Comparison of ENCODE assay signal across 8 mouse cellular contexts in genomic region chr4:44232771-44233712, GRCm38 (mm10). TPM values are rescaled to one million over a fixed set of nuclear protein-coding genes. Genes with fewer than 3 reads are reported as not detected.
A peak's percentile ranks its signal among the peaks of the same experiment; 100 is the strongest.
DNase-seq lines count a peak whose midpoint lies in the region; ATAC-seq and TF ChIP-seq lines count a peak whose summit lies in the region.

No protein-coding gene starts in this region.

- peak overlapping the region; percentile 88 for H3K4me3 ChIP-seq in embryonic facial prominence, embryonic 12.5 days
- peak overlapping the region; percentile 90 for H3K4me3 ChIP-seq in heart, embryonic 10.5 days
- peak overlapping the region; percentile 78 for H3K4me3 ChIP-seq in liver, embryonic 13.5 days (replicated peaks)
- H3K4me3 ChIP-seq in stomach, postnatal 0 days (ENCODE audit: low read depth, low read length) = peak overlapping the region; percentile 80

- peak; percentile 79 for DNase-seq in 416B (ENCODE audit: low read depth)
- DNase-seq in adrenal gland, postnatal 10 days = peak; percentile 63
- DNase-seq in heart, embryonic 10.5 days (ENCODE audit: low spot score) = peak; percentile 82
- peak; percentile 29 to 36 for DNase-seq in kidney, adult 8-10 months
- DNase-seq in liver, embryonic 13.5 days = peak; percentile 22
- DNase-seq in naive thymus-derived CD4-positive, alpha-beta T cell, adult 2 months (ENCODE audit: low read depth) = peak; percentile 63
- DNase-seq in stomach, postnatal 0 days (ENCODE audit: low spot score) = peak; percentile 63

- no peaks in the 10 kb centered on the region for H3K9me3 ChIP-seq in embryonic facial prominence, embryonic 12.5 days
- H3K9me3 ChIP-seq in heart, embryonic 10.5 days = no peaks in the 10 kb centered on the region
- no peaks in the 10 kb centered on the region for H3K9me3 ChIP-seq in liver, embryonic 13.5 days (replicated peaks)
- H3K9me3 ChIP-seq in stomach, postnatal 0 days (ENCODE audit: control insufficient read depth, low read length) = no peaks in the 10 kb centered on the region

- no peaks in the 10 kb centered on the region for H3K27me3 ChIP-seq in embryonic facial prominence, embryonic 12.5 days
- no peaks in the 10 kb centered on the region for H3K27me3 ChIP-seq in heart, embryonic 10.5 days (ENCODE audit: insufficient read depth, poor library complexity, severe bottlenecking)
- H3K27me3 ChIP-seq in liver, embryonic 13.5 days = peaks cover 14% of the 10 kb centered on the region
- no peaks in the 10 kb centered on the region for H3K27me3 ChIP-seq in stomach, postnatal 0 days (ENCODE audit: control insufficient read depth, insufficient read depth, low read length)

- H3K27ac ChIP-seq in embryonic facial prominence, embryonic 12.5 days = peak overlapping the region; percentile 95
- peak overlapping the region; percentile 92 for H3K27ac ChIP-seq in heart, embryonic 10.5 days
- H3K27ac ChIP-seq in liver, embryonic 13.5 days = peak overlapping the region; percentile 76
- peak overlapping the region; percentile 93 for H3K27ac ChIP-seq in stomach, postnatal 0 days (replicated peaks)

- H3K4me1 ChIP-seq in embryonic facial prominence, embryonic 12.5 days = peaks cover 31% of the 10 kb centered on the region
- H3K4me1 ChIP-seq in heart, embryonic 10.5 days = peaks cover 22% of the 10 kb centered on the region
- peaks cover 41% of the 10 kb centered on the region for H3K4me1 ChIP-seq in liver, embryonic 13.5 days (replicated peaks)
- H3K4me1 ChIP-seq in stomach, postnatal 0 days (replicated peaks; ENCODE audit: control insufficient read depth, insufficient read depth) = peaks cover 9% of the 10 kb centered on the region; the same call in 1 of the 2 replicates

- H3K4me2 ChIP-seq in embryonic facial prominence, embryonic 12.5 days (replicated peaks) = peak overlapping the region; percentile 85
- peak overlapping the region; percentile 98 for H3K4me2 ChIP-seq in liver, embryonic 13.5 days
- H3K4me2 ChIP-seq in stomach, postnatal 0 days (replicated peaks; ENCODE audit: low read depth) = peak overlapping the region; percentile 88

- peak overlapping the region; percentile 97 for H3K9ac ChIP-seq in embryonic facial prominence, embryonic 12.5 days
- H3K9ac ChIP-seq in liver, embryonic 13.5 days = peak overlapping the region; percentile 83
- peak overlapping the region; percentile 84 for H3K9ac ChIP-seq in stomach, postnatal 0 days (ENCODE audit: low read length)

- peak; percentile 31 for TF ChIP-seq CTCF in stomach, postnatal 0 days (IDR thresholded peaks at IDR 0.05; ENCODE audit: low read depth)

- no peaks in the 10 kb centered on the region for H3K36me3 ChIP-seq in embryonic facial prominence, embryonic 12.5 days
- no peaks in the 10 kb centered on the region for H3K36me3 ChIP-seq in heart, embryonic 10.5 days
- no peaks in the 10 kb centered on the region for H3K36me3 ChIP-seq in liver, embryonic 13.5 days
- no peaks in the 10 kb centered on the region for H3K36me3 ChIP-seq in stomach, postnatal 0 days (ENCODE audit: control insufficient read depth, insufficient read depth, low read length)

- no peak for TF ChIP-seq EP300 in stomach, postnatal 0 days (optimal IDR thresholded peaks at IDR 0.05)

- under 1% methylated on average over 51 of the region's 68 CpGs for WGBS in embryonic facial prominence, embryonic 12.5 days
- WGBS in heart, embryonic 10.5 days = 1% methylated on average over 50 of the region's 68 CpGs
- 1% methylated on average over 42 of the region's 68 CpGs for WGBS in liver, embryonic 13.5 days (ENCODE audit: insufficient replicate concordance)
- 1% methylated on average over 30 of the region's 68 CpGs for WGBS in stomach, postnatal 0 days

- ATAC-seq in embryonic facial prominence, embryonic 12.5 days (ENCODE audit: insufficient number of reproducible peaks, insufficient read depth, low FRiP score, low TSS enrichment) = peak; percentile 19; the same call in 1 of the 2 replicates
- ATAC-seq in liver, embryonic 13.5 days (ENCODE audit: low read depth) = no peak
- peak; percentile 23 for ATAC-seq in stomach, postnatal 0 days (ENCODE audit: low FRiP score, low TSS enrichment)

RNA-seq across cellular contexts. Expression of gene Rnf38, which starts 0.5 kb away (rescaled TPM):
- 10 to 100 TPM; 33.0 to 49.2 TPM for total RNA-seq in adrenal gland, postnatal 10 days (2021)
- polyA plus RNA-seq in embryonic facial prominence, embryonic 12.5 days (2016; fragmentation: Nextera tagmentation; extraction: Ambion mirVana) = 31.4 and 33.3 TPM in 2 replicates
- 23.4 and 24.7 TPM in 2 replicates for polyA plus RNA-seq in heart, embryonic 10.5 days (2016; fragmentation: Nextera tagmentation; extraction: Ambion mirVana)
- 9.1 and 11.5 TPM in 2 replicates for polyA plus RNA-seq in liver, embryonic 13.5 days (2015; fragmentation: Nextera tagmentation; extraction: Ambion mirVana)
- 6.3 and 7.9 TPM in 2 replicates for polyA plus RNA-seq in stomach, postnatal 0 days (2015; fragmentation: Nextera tagmentation; extraction: Ambion mirVana)

Comparison
In these comparisons a context has a peak if more than half of its experiments do, and no peak if none do; other contexts are left out.
1. DNase-seq: peak in every context shown above with its lines; median percentile 82 in heart, embryonic 10.5 days; 79 in 416B; 63 in adrenal gland, postnatal 10 days; 63 in naive thymus-derived CD4-positive, alpha-beta T cell, adult 2 months; 63 in stomach, postnatal 0 days; 32 in kidney, adult 8-10 months; 22 in liver, embryonic 13.5 days.